Mouse (Mus musculus) neural tube, embryonic 15.5 days (tissue): ENCODE measurements around the gene Ttll10. TPM values are rescaled to one million over a fixed set of nuclear protein-coding genes. Genes with fewer than 3 reads are reported as not detected.

Experiments used
- ATAC-seq: fragments of 200-750 bp; cut with Nextera tagmentation; 2 replicates; pipeline ENCODE4 v1.8.0; 2017; ENCODE audit warnings: mild to moderate bottlenecking, moderate TSS enrichment, moderate library complexity; ENCODE audit not compliant: low FRiP score
- H3K27ac ChIP-seq: fragments of 300-500 bp; sonication (generic); replicated peaks from 2 replicates; pipeline ENCODE4 v1.5.1; 2015; ENCODE audit warnings: mild to moderate bottlenecking, inconsistent platforms
- H3K27me3 ChIP-seq: fragments of 300-500 bp; sonication (generic); replicated peaks from 2 replicates; pipeline ENCODE4 v1.6.1; 2015; ENCODE audit warnings: inconsistent platforms
- H3K36me3 ChIP-seq: fragments of 300-500 bp; sonication (generic); 2 replicates; pipeline ENCODE4 v1.6.1; 2015; ENCODE audit warnings: inconsistent platforms
- H3K4me1 ChIP-seq: fragments of 300-500 bp; sonication (generic); 2 replicates; pipeline ENCODE4 v1.6.1; 2015; ENCODE audit warnings: inconsistent platforms
- H3K4me2 ChIP-seq: fragments of 300-500 bp; sonication (generic); 2 replicates; pipeline ENCODE4 v1.6.1; 2015; ENCODE audit warnings: inconsistent platforms, mild to moderate bottlenecking, moderate library complexity
- H3K4me3 ChIP-seq: fragments of 300-500 bp; sonication (generic); replicated peaks from 2 replicates; pipeline ENCODE4 v1.5.1; 2015; ENCODE audit warnings: mild to moderate bottlenecking, inconsistent platforms
- H3K9ac ChIP-seq: fragments of 300-500 bp; sonication (generic); replicated peaks from 2 replicates; pipeline ENCODE4 v1.6.1; 2015; ENCODE audit warnings: mild to moderate bottlenecking, inconsistent platforms
- H3K9me3 ChIP-seq: fragments of 300-500 bp; sonication (generic); replicated peaks from 2 replicates; pipeline ENCODE4 v1.6.1; 2016; ENCODE audit warnings: inconsistent platforms
- WGBS: fragments of 180-500 bp; shearing (Covaris S2); methylation state at CpG from one replicate; pipeline ENCODE4 v1.1.7; 2015; ENCODE audit warnings: mixed read lengths; 5-methylcytosine and 5-hydroxymethylcytosine counted together
- polyA plus RNA-seq: library from polyadenylated mRNA; unstranded; fragments of >200 nt; fragmentation: Nextera tagmentation; extraction: Ambion mirVana; gene quantifications from 2 replicates; pipeline ENCODE4 v1.2.1, GENCODE M21; 2015

The Ttll10 gene
- polyA plus RNA-seq, 1 experiment from 2014 or later, result not detected

DNA sequence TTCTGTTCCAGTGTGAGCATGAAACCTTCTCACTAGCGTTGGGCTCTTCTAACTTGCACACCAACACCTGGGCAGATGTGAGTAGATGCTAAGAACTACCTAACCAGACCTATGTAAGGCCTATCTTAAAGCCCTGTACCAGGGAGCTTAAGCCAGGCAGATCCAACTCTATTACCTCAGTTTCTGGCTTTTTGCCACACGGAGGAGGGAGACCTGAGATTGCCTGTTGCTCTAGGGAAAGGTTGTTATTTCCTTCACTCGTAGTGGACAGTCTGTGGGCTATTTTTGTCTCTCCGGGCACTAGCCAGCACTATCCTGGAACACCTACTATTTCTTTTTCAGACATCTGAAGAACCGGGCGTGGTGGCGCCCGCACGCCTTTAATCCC, 5.3 kb upstream of the Ttll10 start:
- Histone ChIP-seq H3K27ac (no peak overlapping the region), H3K36me3 (no peaks in the 10 kb centered on the region), H3K4me3 (no peak overlapping the region), H3K27me3 (no peaks in the 10 kb centered on the region), H3K9me3 (no peaks in the 10 kb centered on the region), H3K4me1 (0 out of 2 replicates have a peak, but pooled peaks cover 5% of the 10 kb centered on the region), H3K9ac (no peak overlapping the region), H3K4me2 (no peak overlapping the region)
- 86% methylated on average over 9 of the region's 9 CpGs for whole genome bisulfite sequencing
- no peak for ATAC-seq

- H3K27me3 ChIP-seq, result no peaks in the 10 kb centered on the region
- H3K4me1 ChIP-seq, result 0 out of 2 replicates have a peak, but pooled peaks cover 5% of the 10 kb centered on the region
- H3K36me3 ChIP-seq, result no peaks in the 10 kb centered on the region
- H3K4me3 ChIP-seq, result no peak overlapping the region
- no peak overlapping the region for H3K27ac ChIP-seq
- no peaks in the 10 kb centered on the region for H3K9me3 ChIP-seq
- no peak overlapping the region for H3K4me2 ChIP-seq
- H3K9ac ChIP-seq, result no peak overlapping the region
- WGBS, result 2% methylated on average over 4 of the region's 4 CpGs
- ATAC-seq, result no peak
These were observed 4.8 kb upstream of the Ttll10 start for GRCm38 (mm10) chr4:156063861-156064509.

DNA sequence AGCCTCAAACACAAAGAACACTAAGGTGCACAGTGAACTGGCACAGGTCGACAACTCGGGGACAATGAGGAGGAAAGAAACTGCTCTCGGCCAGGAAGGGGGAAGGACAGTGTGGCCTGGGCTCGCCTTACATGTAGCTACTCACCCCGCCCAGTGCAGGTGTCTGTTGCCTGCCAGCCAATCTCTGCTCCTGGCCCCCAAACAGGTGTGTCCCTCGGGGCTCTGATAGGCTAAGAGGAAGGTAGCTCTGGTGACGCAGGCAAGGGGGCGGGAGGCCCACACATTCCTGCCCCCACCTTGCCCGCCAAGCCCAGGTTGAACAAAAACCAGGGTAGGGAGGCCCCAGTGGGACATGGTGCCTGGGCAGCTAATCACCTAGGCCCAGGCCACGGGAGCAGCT, 499 bp upstream of the Ttll10 start:
- H3K9ac ChIP-seq, result no peak overlapping the region
- no peak overlapping the region for H3K4me3 ChIP-seq
- no peak overlapping the region for H3K4me2 ChIP-seq
- H3K27me3 ChIP-seq, result no peaks in the 10 kb centered on the region
- no peaks in the 10 kb centered on the region for H3K36me3 ChIP-seq
- 28% methylated on average over 10 of the region's 10 CpGs for WGBS
- no peak overlapping the region for H3K27ac ChIP-seq
- 0 out of 2 replicates have a peak, but pooled peaks cover 5% of the 10 kb centered on the region for H3K4me1 ChIP-seq
- ATAC-seq, result no peak
- no peaks in the 10 kb centered on the region for H3K9me3 ChIP-seq

DNA sequence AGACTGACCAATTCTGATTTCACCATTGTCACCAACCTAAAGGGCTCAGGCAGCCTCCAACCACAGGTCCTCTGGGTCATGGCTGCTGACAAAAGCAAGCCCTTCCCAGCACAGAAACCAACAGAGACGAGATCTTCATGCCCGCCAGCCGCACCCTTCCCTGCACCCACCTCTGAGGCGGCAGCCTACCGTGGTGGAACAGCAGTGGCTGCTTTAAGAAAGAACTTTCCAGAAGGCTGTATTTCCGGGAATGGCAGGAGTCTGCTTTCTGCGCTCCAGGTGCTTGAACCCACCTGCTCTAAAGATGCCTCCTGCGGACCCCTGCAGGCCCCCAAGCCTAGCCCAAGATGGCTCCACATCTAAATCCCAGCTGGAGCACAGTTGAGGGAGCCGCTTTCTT, 388 bp downstream of the Ttll10 start:
- Histone ChIP-seq H3K4me2 (no peak overlapping the region), H3K4me3 (no peak overlapping the region), H3K4me1 (0 out of 2 replicates have a peak, but pooled peaks cover 1% of the 10 kb centered on the region), H3K9me3 (no peaks in the 10 kb centered on the region), H3K9ac (no peak overlapping the region), H3K27ac (no peak overlapping the region), H3K27me3 (no peaks in the 10 kb centered on the region), H3K36me3 (no peaks in the 10 kb centered on the region)
- ATAC-seq, result no peak
- 76% methylated on average over 9 of the region's 9 CpGs for WGBS

DNA sequence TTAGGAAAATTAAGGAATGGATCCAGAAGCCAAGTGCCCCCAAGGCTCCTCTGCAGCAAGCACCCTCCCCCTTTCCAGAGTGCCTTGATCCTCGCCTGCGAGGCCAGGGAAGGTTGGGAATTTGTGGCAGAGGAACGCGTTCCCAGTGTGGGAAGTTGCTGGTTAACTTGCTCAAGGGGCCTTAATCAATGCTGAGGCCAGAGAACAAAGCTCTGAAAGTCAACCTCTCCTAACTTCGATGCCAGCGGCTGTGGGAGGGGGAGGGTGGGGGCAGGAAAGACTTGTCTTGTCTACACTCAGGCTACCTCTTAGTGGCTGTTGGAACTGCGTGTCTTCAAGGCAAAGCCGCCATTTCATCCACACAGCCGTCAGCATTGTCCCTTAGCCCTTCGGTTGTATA, 1.5 kb downstream of the Ttll10 start:
- no peaks in the 10 kb centered on the region for H3K27me3 ChIP-seq
- WGBS, result 71% methylated on average over 10 of the region's 10 CpGs
- H3K27ac ChIP-seq, result no peak overlapping the region
- no peaks in the 10 kb centered on the region for H3K36me3 ChIP-seq
- no peak overlapping the region for H3K4me2 ChIP-seq
- no peaks in the 10 kb centered on the region for H3K4me1 ChIP-seq
- H3K9me3 ChIP-seq, result no peaks in the 10 kb centered on the region
- no peak for ATAC-seq
- no peak overlapping the region for H3K9ac ChIP-seq
- H3K4me3 ChIP-seq, result no peak overlapping the region

GRCm38 (mm10) chr4:156055173-156055572, 4.0 kb downstream of the Ttll10 start:
- Histone ChIP-seq H3K4me3 (no peak overlapping the region), H3K4me1 (no peaks in the 10 kb centered on the region), H3K27me3 (no peaks in the 10 kb centered on the region), H3K4me2 (no peak overlapping the region), H3K27ac (no peak overlapping the region), H3K36me3 (no peaks in the 10 kb centered on the region), H3K9ac (no peak overlapping the region), H3K9me3 (no peaks in the 10 kb centered on the region)
- ATAC-seq, result no peak
- WGBS, result 90% methylated on average over 5 of the region's 5 CpGs

DNA sequence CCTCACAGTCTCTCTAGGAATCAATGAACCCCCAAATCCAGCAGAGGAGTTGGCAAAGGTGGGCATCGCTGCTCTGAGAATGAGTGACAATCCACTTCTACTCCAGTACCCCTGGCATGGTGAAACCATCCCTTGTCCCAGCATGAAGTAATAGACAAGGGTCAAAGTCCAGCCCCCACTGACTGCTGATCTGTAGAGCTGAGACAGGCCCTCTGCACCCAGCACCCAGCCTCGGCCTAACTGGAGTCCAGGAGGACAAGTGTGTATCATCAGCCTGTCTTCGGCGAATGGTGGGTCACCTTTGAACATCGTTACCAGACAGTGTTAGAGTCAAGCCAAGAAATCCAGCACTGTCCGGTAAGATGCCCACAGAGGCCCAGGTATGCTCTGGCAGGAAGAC, 4.6 kb downstream of the Ttll10 start:
- no peaks in the 10 kb centered on the region for H3K4me1 ChIP-seq
- H3K9me3 ChIP-seq, result no peaks in the 10 kb centered on the region
- ATAC-seq, result no peak
- H3K4me2 ChIP-seq, result no peak overlapping the region
- no peak overlapping the region for H3K9ac ChIP-seq
- no peak overlapping the region for H3K27ac ChIP-seq
- no peaks in the 10 kb centered on the region for H3K27me3 ChIP-seq
- H3K4me3 ChIP-seq, result no peak overlapping the region
- no peaks in the 10 kb centered on the region for H3K36me3 ChIP-seq
- WGBS, result 93% methylated on average over 6 of the region's 6 CpGs

DNA sequence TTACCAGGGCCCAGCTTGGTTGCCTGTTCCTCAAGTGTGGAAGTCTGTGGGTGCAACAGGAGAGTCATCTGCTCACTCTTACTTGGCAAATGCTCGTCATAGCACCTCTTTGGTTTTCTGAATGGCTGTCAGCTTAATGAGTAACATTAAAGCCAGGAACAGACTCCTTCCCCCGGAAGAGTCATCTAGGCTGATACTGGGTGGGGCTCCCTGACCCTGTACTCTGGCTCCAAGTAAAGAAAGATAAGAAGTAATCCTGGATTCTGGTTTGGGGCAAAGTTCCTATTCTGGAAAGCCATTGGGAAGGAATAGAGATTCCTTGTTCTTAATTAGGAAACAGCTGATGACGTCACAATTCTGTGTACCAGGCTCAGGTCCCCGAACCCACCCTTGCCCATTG, 5.1 kb downstream of the Ttll10 start:
- WGBS, result 87% methylated on average over 4 of the region's 4 CpGs

GRCm38 (mm10) chr4:156053113-156053512, 6.1 kb downstream of the Ttll10 start:
- H3K9ac ChIP-seq, result no peak overlapping the region
- no peaks in the 10 kb centered on the region for H3K4me1 ChIP-seq
- H3K9me3 ChIP-seq, result no peaks in the 10 kb centered on the region
- no peak overlapping the region for H3K27ac ChIP-seq
- 86% methylated on average over 4 of the region's 4 CpGs for WGBS
- H3K4me2 ChIP-seq, result no peak overlapping the region
- H3K27me3 ChIP-seq, result no peaks in the 10 kb centered on the region
- H3K36me3 ChIP-seq, result no peaks in the 10 kb centered on the region
- H3K4me3 ChIP-seq, result no peak overlapping the region
- no peak for ATAC-seq

More for the DNA sequence above, 5.1 kb downstream of the Ttll10 start:
- Histone ChIP-seq H3K27me3 (no peaks in the 10 kb centered on the region), H3K4me3 (no peak overlapping the region), H3K27ac (no peak overlapping the region), H3K9ac (no peak overlapping the region), H3K36me3 (no peaks in the 10 kb centered on the region), H3K9me3 (no peaks in the 10 kb centered on the region), H3K4me2 (no peak overlapping the region), H3K4me1 (no peaks in the 10 kb centered on the region)
- ATAC-seq, result no peak

DNA sequence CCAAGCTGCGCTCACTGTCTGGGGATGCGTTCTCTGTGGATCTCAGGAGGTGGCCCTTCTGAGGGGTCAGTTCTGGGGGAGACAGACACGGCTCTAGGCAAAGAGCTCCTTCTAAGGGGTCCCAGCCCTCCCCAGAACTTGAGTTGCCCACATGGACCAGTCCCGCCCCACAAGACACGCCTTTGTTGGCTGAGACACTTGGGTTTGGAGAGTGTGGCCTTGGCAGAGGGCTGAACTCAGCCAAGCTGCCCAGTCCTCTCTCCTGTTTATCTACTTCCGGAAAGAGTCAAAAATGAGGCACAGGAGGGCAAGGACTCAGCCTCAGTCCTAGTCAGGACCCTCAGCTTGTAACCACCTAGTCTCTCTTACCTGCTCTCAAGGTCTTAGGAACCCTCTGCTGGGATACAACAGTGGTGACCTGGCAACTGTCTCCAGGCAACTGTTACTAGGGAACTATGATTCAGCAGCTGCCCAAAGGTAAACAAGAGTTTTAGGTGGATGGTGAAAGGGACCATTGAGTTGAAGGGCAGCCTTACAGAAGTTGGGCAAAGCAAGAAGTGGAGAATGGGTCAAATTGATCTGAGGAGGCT, 8.7 kb downstream of the Ttll10 start:
- H3K27ac ChIP-seq, result no peak overlapping the region
- H3K9me3 ChIP-seq, result no peaks in the 10 kb centered on the region
- no peak overlapping the region for H3K9ac ChIP-seq
- no peaks in the 10 kb centered on the region for H3K4me1 ChIP-seq
- H3K4me2 ChIP-seq, result no peak overlapping the region
- H3K4me3 ChIP-seq, result no peak overlapping the region
- 75% methylated on average over 6 of the region's 6 CpGs for WGBS
- no peaks in the 10 kb centered on the region for H3K27me3 ChIP-seq
- H3K36me3 ChIP-seq, result no peaks in the 10 kb centered on the region
- ATAC-seq, result no peak

DNA sequence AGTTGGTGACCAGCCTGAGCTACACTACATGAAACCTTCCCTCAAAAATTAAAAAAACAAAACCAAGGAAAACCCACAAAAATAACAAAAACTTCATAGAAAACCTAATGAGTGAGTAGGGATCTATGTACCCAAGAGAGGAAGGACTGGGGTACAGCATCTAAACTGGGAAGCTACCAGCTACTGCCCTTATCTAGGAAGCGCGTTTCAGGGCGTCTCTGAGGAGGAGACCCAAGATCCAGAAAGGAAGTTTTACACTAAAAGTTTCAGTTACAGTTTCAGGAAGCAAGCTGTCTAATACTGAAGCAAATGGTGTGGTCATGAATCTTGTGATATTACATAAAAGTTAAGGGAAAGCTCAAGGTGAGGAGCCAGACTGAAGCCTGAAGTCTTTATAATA, 9.4 kb downstream of the Ttll10 start:
- 88% methylated on average over 3 of the region's 3 CpGs for WGBS
- Histone ChIP-seq H3K36me3 (no peaks in the 10 kb centered on the region), H3K27ac (no peak overlapping the region), H3K27me3 (no peaks in the 10 kb centered on the region), H3K4me1 (no peaks in the 10 kb centered on the region), H3K4me3 (no peak overlapping the region), H3K9ac (no peak overlapping the region), H3K9me3 (no peaks in the 10 kb centered on the region), H3K4me2 (no peak overlapping the region)
- ATAC-seq, result no peak

DNA sequence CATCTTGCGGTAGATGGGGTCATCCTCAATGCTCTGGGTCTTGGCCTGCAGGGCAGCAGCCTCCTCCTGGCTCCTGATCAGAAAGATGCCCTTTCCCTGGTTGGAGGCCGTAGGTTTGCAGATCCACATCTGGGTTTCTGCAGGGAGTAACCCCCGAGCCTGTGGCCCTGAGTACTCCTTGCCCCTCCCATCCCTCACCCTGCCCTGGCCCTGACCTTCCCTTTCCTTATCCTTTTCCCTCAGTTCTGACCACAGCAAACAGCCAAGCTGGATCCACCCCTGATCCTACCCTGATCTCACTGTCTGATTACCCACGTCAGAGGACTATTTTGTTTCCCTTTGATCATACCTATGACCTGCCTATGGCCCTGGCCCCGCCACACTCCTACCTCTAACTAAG, 14.5 kb downstream of the Ttll10 start:
- Histone ChIP-seq H3K9ac (no peak overlapping the region), H3K4me2 (no peak overlapping the region), H3K27me3 (no peaks in the 10 kb centered on the region; the same call in 1 of the 2 replicates), H3K9me3 (no peaks in the 10 kb centered on the region), H3K36me3 (no peaks in the 10 kb centered on the region), H3K4me1 (no peaks in the 10 kb centered on the region), H3K27ac (no peak overlapping the region), H3K4me3 (no peak overlapping the region)
- no peak for ATAC-seq
- WGBS, result 72% methylated on average over 5 of the region's 5 CpGs
